ENCODE assay signal across 27 mouse cellular contexts in genomic region chr8:3721041-3721440, GRCm38 (mm10). TPM values are rescaled to one million over a fixed set of nuclear protein-coding genes. Genes with fewer than 3 reads are reported as not detected.
DNase-seq lines count a peak whose midpoint lies in the region; ATAC-seq and TF ChIP-seq lines count a peak whose summit lies in the region.
"Had no signal": no experiment of that assay in that cellular context is flagged by ENCODE, and none has a peak within 500 bp of the region (broad histone marks: within the 10 kb centered on the region; RNA-seq: fewer than 3 reads in every experiment).

No protein-coding gene starts in this region.

- TF ChIP-seq POLR2A in liver, adult 2 months (IDR thresholded peaks at IDR 0.05; ENCODE audit: extremely low read depth, insufficient read depth, low read length) = no peak

- no peak for ATAC-seq in forebrain, embryonic 14.5 days
- peak; percentile 40; the same call in 1 of the 2 replicates for ATAC-seq in hindbrain, embryonic 16.5 days
- ATAC-seq in hindbrain, embryonic 12.5 days (ENCODE audit: low FRiP score) = no peak
- ATAC-seq: intestine, embryonic 15.5 days had no signal

- TF ChIP-seq CTCF in liver, adult 2 months (IDR thresholded peaks at IDR 0.05; ENCODE audit: low read depth, low read length) = no peak

- H3K79me2 ChIP-seq in liver, adult 2 months (ENCODE audit: control insufficient read depth, insufficient read depth, low read length) = no peaks in the 10 kb centered on the region

- WGBS in forebrain, embryonic 14.5 days = 21% methylated on average over 1 of the region's 1 CpGs
- 64% methylated on average over 1 of the region's 1 CpGs for WGBS in forebrain, embryonic 10.5 days
- 41% methylated on average over 1 of the region's 1 CpGs for WGBS in hindbrain, embryonic 16.5 days
- 27% methylated on average over 1 of the region's 1 CpGs for WGBS in hindbrain, embryonic 12.5 days
- 17% methylated on average over 1 of the region's 1 CpGs for WGBS in liver, adult 2 months

- no peaks in the 10 kb centered on the region for H3K36me3 ChIP-seq in forebrain, embryonic 14.5 days (ENCODE audit: control insufficient read depth, insufficient read depth, low read length)
- H3K36me3 ChIP-seq in forebrain, embryonic 10.5 days (replicated peaks) = no peaks in the 10 kb centered on the region
- H3K36me3 ChIP-seq in hindbrain, embryonic 16.5 days (ENCODE audit: control insufficient read depth, insufficient read depth, low read length) = no peaks in the 10 kb centered on the region
- H3K36me3 ChIP-seq in hindbrain, embryonic 12.5 days = no peaks in the 10 kb centered on the region
- peaks cover 1% of the 10 kb centered on the region; the same call in 1 of the 2 replicates for H3K36me3 ChIP-seq in liver, adult 2 months (ENCODE audit: control insufficient read depth, insufficient read depth, low read length)
- H3K36me3 ChIP-seq: embryonic facial prominence, embryonic 15.5 days; heart, embryonic 13.5 days; intestine, embryonic 15.5 days had no signal

- peak; percentile 58 for DNase-seq in forebrain, embryonic 14.5 days (ENCODE audit: low spot score)
- no peak for DNase-seq in forebrain, embryonic 10.5 days (ENCODE audit: extremely low spot score, low spot score)
- no peak for DNase-seq in liver, adult 2 months (ENCODE audit: extremely low read depth, low read depth, low spot score)
- no peak for DNase-seq in liver
- peak; percentile 21 for DNase-seq in NIH3T3 (ENCODE audit: low read depth)
- no peak for DNase-seq in c-Kit-positive CD71-positive TER-119-positive erythroid progenitor cells, embryonic 14.5 days (ENCODE audit: low spot score)
- DNase-seq: adrenal gland, adult 2 months; adrenal gland, postnatal 25 days; cerebellum, adult 11-12 months; cerebellum, adult 9-11 months; embryo, embryonic 11 days; gastrocnemius, adult 2 months; gastrocnemius, postnatal 25 days; heart, postnatal 4 days; kidney, adult 18-20 months had no signal

- no peaks in the 10 kb centered on the region for H3K9me3 ChIP-seq in forebrain, embryonic 14.5 days (replicated peaks; ENCODE audit: control insufficient read depth, low read length)
- 0 out of 2 replicates have a peak, but pooled peaks cover 3% of the 10 kb centered on the region for H3K9me3 ChIP-seq in forebrain, embryonic 10.5 days
- H3K9me3 ChIP-seq in hindbrain, embryonic 16.5 days (ENCODE audit: control insufficient read depth, low read length) = no peaks in the 10 kb centered on the region
- no peaks in the 10 kb centered on the region for H3K9me3 ChIP-seq in hindbrain, embryonic 12.5 days (replicated peaks)
- H3K9me3 ChIP-seq: embryonic facial prominence, embryonic 15.5 days; heart, embryonic 13.5 days; intestine, embryonic 15.5 days had no signal

- no peak overlapping the region for H3K4me3 ChIP-seq in forebrain, embryonic 14.5 days (ENCODE audit: low read depth, low read length)
- H3K4me3 ChIP-seq in forebrain, embryonic 10.5 days = no peak overlapping the region
- H3K4me3 ChIP-seq in hindbrain, embryonic 16.5 days (ENCODE audit: low read length) = no peak overlapping the region
- no peak overlapping the region for H3K4me3 ChIP-seq in hindbrain, embryonic 12.5 days
- peak overlapping the region; percentile 25; the same call in 1 of the 2 replicates for H3K4me3 ChIP-seq in liver, adult 2 months (ENCODE audit: insufficient read depth, low read depth, low read length)
- H3K4me3 ChIP-seq: embryonic facial prominence, embryonic 15.5 days; erythroblast, embryonic 14.5 days; gastrocnemius, adult 2 months; heart, embryonic 13.5 days; intestine, embryonic 15.5 days had no signal

- H3K4me1 ChIP-seq in forebrain, embryonic 14.5 days (ENCODE audit: control insufficient read depth, insufficient read depth, low read length) = no peaks in the 10 kb centered on the region
- 0 out of 2 replicates have a peak, but pooled peaks cover 3% of the 10 kb centered on the region for H3K4me1 ChIP-seq in forebrain, embryonic 10.5 days
- H3K4me1 ChIP-seq in hindbrain, embryonic 16.5 days (ENCODE audit: control insufficient read depth, insufficient read depth, low read depth, low read length) = no peaks in the 10 kb centered on the region
- no peaks in the 10 kb centered on the region for H3K4me1 ChIP-seq in hindbrain, embryonic 12.5 days
- H3K4me1 ChIP-seq in liver, adult 2 months (ENCODE audit: control insufficient read depth, insufficient read depth, low read length) = 0 out of 2 replicates have a peak, but pooled peaks cover 3% of the 10 kb centered on the region
- H3K4me1 ChIP-seq: embryonic facial prominence, embryonic 15.5 days; intestine, embryonic 15.5 days had no signal

- H3K4me2 ChIP-seq in forebrain, embryonic 14.5 days (ENCODE audit: low read length) = no peak overlapping the region
- H3K4me2 ChIP-seq in hindbrain, embryonic 16.5 days (ENCODE audit: low read length) = no peak overlapping the region
- H3K4me2 ChIP-seq in hindbrain, embryonic 12.5 days (replicated peaks) = no peak overlapping the region
- H3K4me2 ChIP-seq: embryonic facial prominence, embryonic 15.5 days; heart, embryonic 13.5 days; intestine, embryonic 15.5 days had no signal

- H3K9ac ChIP-seq in forebrain, embryonic 14.5 days (ENCODE audit: low read length) = no peak overlapping the region
- no peak overlapping the region for H3K9ac ChIP-seq in hindbrain, embryonic 16.5 days (ENCODE audit: low read depth, low read length)
- no peak overlapping the region for H3K9ac ChIP-seq in hindbrain, embryonic 12.5 days
- no peak overlapping the region for H3K9ac ChIP-seq in liver, adult 2 months (ENCODE audit: low read depth, low read length)
- H3K9ac ChIP-seq: embryonic facial prominence, embryonic 15.5 days; heart, embryonic 13.5 days; intestine, embryonic 15.5 days had no signal

- H3K27me3 ChIP-seq in forebrain, embryonic 14.5 days (replicated peaks; ENCODE audit: control insufficient read depth, insufficient read depth, low read length) = no peaks in the 10 kb centered on the region
- H3K27me3 ChIP-seq in forebrain, embryonic 10.5 days (ENCODE audit: poor library complexity, severe bottlenecking) = no peaks in the 10 kb centered on the region
- no peaks in the 10 kb centered on the region for H3K27me3 ChIP-seq in hindbrain, embryonic 16.5 days (replicated peaks; ENCODE audit: control insufficient read depth, insufficient read depth, low read length)
- H3K27me3 ChIP-seq in hindbrain, embryonic 12.5 days = no peaks in the 10 kb centered on the region
- no peaks in the 10 kb centered on the region for H3K27me3 ChIP-seq in liver, adult 2 months (ENCODE audit: control insufficient read depth, insufficient read depth, low read length)
- H3K27me3 ChIP-seq: embryonic facial prominence, embryonic 15.5 days; heart, embryonic 13.5 days; intestine, embryonic 15.5 days had no signal

- H3K27ac ChIP-seq in forebrain, embryonic 14.5 days (ENCODE audit: low read depth, low read length) = no peak overlapping the region
- H3K27ac ChIP-seq in forebrain, embryonic 10.5 days = no peak overlapping the region
- no peak overlapping the region for H3K27ac ChIP-seq in hindbrain, embryonic 16.5 days (ENCODE audit: low read depth, low read length)
- no peak overlapping the region for H3K27ac ChIP-seq in hindbrain, embryonic 12.5 days
- no peak overlapping the region for H3K27ac ChIP-seq in liver, adult 2 months (replicated peaks; ENCODE audit: insufficient read depth, low read depth, low read length)
- H3K27ac ChIP-seq: embryonic facial prominence, embryonic 15.5 days; gastrocnemius, adult 2 months; heart, embryonic 13.5 days; intestine, embryonic 15.5 days had no signal

RNA-seq across cellular contexts. Expression of gene Clec4g, which starts 0.6 kb away (rescaled TPM):
- not detected in 2 replicates for polyA plus RNA-seq in forebrain, embryonic 14.5 days (2014; fragmentation: Nextera tagmentation; extraction: Ambion mirVana)
- polyA plus RNA-seq in forebrain, embryonic 10.5 days (2016; fragmentation: Nextera tagmentation; extraction: Ambion mirVana) = not detected in 2 replicates
- polyA plus RNA-seq in hindbrain, embryonic 16.5 days (2015; fragmentation: Nextera tagmentation; extraction: Ambion mirVana) = not detected in 2 replicates
- polyA plus RNA-seq in hindbrain, embryonic 12.5 days (2016; fragmentation: Nextera tagmentation; extraction: Ambion mirVana) = 0.17 TPM in 1 of 2 replicates, not detected in the other
- total RNA-seq in liver, adult 2 months (2014; rRNA removed) = 100 and 133 TPM in 2 replicates
- 48.9 and 57.7 TPM in 2 replicates for polyA plus RNA-seq in liver, adult 2 months (2012; rRNA removed)
- total RNA-seq: adrenal gland, postnatal 25 days; CH12.LX; common myeloid progenitor, adult 5-6 weeks; gastrocnemius, adult 2 months; gastrocnemius, postnatal 25 days; granulocyte monocyte progenitor cell, adult 5-6 weeks had no signal
- polyA plus RNA-seq: embryonic facial prominence, embryonic 15.5 days had no signal

RNA-seq across cellular contexts. Expression of gene Fcer2a, which starts 27.1 kb away (rescaled TPM):
- polyA plus RNA-seq in forebrain, embryonic 14.5 days (2014; fragmentation: Nextera tagmentation; extraction: Ambion mirVana) = 0.08 and 0.15 TPM in 2 replicates
- polyA plus RNA-seq in forebrain, embryonic 10.5 days (2016; fragmentation: Nextera tagmentation; extraction: Ambion mirVana) = 0.22 and 0.38 TPM in 2 replicates
- 0.41 and 0.45 TPM in 2 replicates for polyA plus RNA-seq in hindbrain, embryonic 16.5 days (2015; fragmentation: Nextera tagmentation; extraction: Ambion mirVana)
- 0.37 and 0.60 TPM in 2 replicates for polyA plus RNA-seq in hindbrain, embryonic 12.5 days (2016; fragmentation: Nextera tagmentation; extraction: Ambion mirVana)
- total RNA-seq in liver, adult 2 months (2014; rRNA removed) = 0.09 and 0.27 TPM in 2 replicates
- polyA plus RNA-seq in liver, adult 2 months (2012; rRNA removed) = 0.49 and 0.51 TPM in 2 replicates
- total RNA-seq: common myeloid progenitor, adult 5-6 weeks; gastrocnemius, adult 2 months; granulocyte monocyte progenitor cell, adult 5-6 weeks had no signal
- polyA plus RNA-seq: erythroblast, embryonic 14.5 days had no signal

RNA-seq across cellular contexts. Expression of gene Cd209a, which starts 27.7 kb away (rescaled TPM):
- polyA plus RNA-seq in forebrain, embryonic 14.5 days (2014; fragmentation: Nextera tagmentation; extraction: Ambion mirVana) = not detected in 2 replicates
- polyA plus RNA-seq in forebrain, embryonic 10.5 days (2016; fragmentation: Nextera tagmentation; extraction: Ambion mirVana) = not detected in 2 replicates
- polyA plus RNA-seq in hindbrain, embryonic 16.5 days (2015; fragmentation: Nextera tagmentation; extraction: Ambion mirVana) = 0.34 TPM in 1 of 2 replicates, not detected in the other
- polyA plus RNA-seq in hindbrain, embryonic 12.5 days (2016; fragmentation: Nextera tagmentation; extraction: Ambion mirVana) = not detected in 2 replicates
- total RNA-seq in liver, adult 2 months (2014; rRNA removed) = 0.09 and 0.40 TPM in 2 replicates
- 0.28 and 0.41 TPM in 2 replicates for polyA plus RNA-seq in liver, adult 2 months (2012; rRNA removed)
- total RNA-seq: adrenal gland, postnatal 25 days; CH12.LX; gastrocnemius, postnatal 25 days; heart, postnatal 4 days had no signal
- polyA plus RNA-seq: adrenal gland, adult 2 months; embryonic facial prominence, embryonic 11.5 days; erythroblast, embryonic 14.5 days; forebrain, embryonic 11.5 days; heart, embryonic 13.5 days; heart, postnatal 0 days had no signal

RNA-seq across cellular contexts. Expression of gene Trappc5, which starts 44.9 kb away (rescaled TPM):
- 51.8 and 52.1 TPM in 2 replicates for polyA plus RNA-seq in forebrain, embryonic 14.5 days (2014; fragmentation: Nextera tagmentation; extraction: Ambion mirVana)
- 43.3 and 47.5 TPM in 2 replicates for polyA plus RNA-seq in forebrain, embryonic 10.5 days (2016; fragmentation: Nextera tagmentation; extraction: Ambion mirVana)
- polyA plus RNA-seq in hindbrain, embryonic 16.5 days (2015; fragmentation: Nextera tagmentation; extraction: Ambion mirVana) = 64.0 and 69.2 TPM in 2 replicates
- 43.3 and 46.3 TPM in 2 replicates for polyA plus RNA-seq in hindbrain, embryonic 12.5 days (2016; fragmentation: Nextera tagmentation; extraction: Ambion mirVana)
- 15.3 and 18.3 TPM in 2 replicates for total RNA-seq in liver, adult 2 months (2014; rRNA removed)
- 22.5 and 25.0 TPM in 2 replicates for polyA plus RNA-seq in liver, adult 2 months (2012; rRNA removed)

RNA-seq across cellular contexts. Expression of gene Fcor, which starts 48.9 kb away (rescaled TPM):
- polyA plus RNA-seq in forebrain, embryonic 14.5 days (2014; fragmentation: Nextera tagmentation; extraction: Ambion mirVana) = 13.1 and 13.2 TPM in 2 replicates
- 11.2 and 12.1 TPM in 2 replicates for polyA plus RNA-seq in forebrain, embryonic 10.5 days (2016; fragmentation: Nextera tagmentation; extraction: Ambion mirVana)
- polyA plus RNA-seq in hindbrain, embryonic 16.5 days (2015; fragmentation: Nextera tagmentation; extraction: Ambion mirVana) = 20.9 and 21.7 TPM in 2 replicates
- polyA plus RNA-seq in hindbrain, embryonic 12.5 days (2016; fragmentation: Nextera tagmentation; extraction: Ambion mirVana) = 5.3 and 8.4 TPM in 2 replicates
- 1.9 and 2.6 TPM in 2 replicates for total RNA-seq in liver, adult 2 months (2014; rRNA removed)
- 1.1 and 5.7 TPM in 2 replicates for polyA plus RNA-seq in liver, adult 2 months (2012; rRNA removed)
- total RNA-seq: CH12.LX; gastrocnemius, adult 2 months had no signal
- polyA plus RNA-seq: erythroblast, embryonic 14.5 days had no signal

Comparison
In these comparisons a context has a peak if more than half of its experiments do, and no peak if none do; other contexts are left out.
1. DNase-seq: peak in forebrain, embryonic 14.5 days (single experiment) and NIH3T3 (single experiment); none in forebrain, embryonic 10.5 days (single experiment), liver, adult 2 months (single experiment), liver (single experiment) and c-Kit-positive CD71-positive TER-119-positive erythroid progenitor cells, embryonic 14.5 days (single experiment).
2. RNA of gene Clec4g, which starts 0.6 kb away (polyA plus RNA-seq): 48.9 to 57.7 TPM in liver, adult 2 months; 0.17 TPM in hindbrain, embryonic 12.5 days, not detected in forebrain, embryonic 14.5 days, not detected in forebrain, embryonic 10.5 days and not detected in hindbrain, embryonic 16.5 days; every median in the first group is over 10 times any median in the second.